Mouse (Mus musculus) small intestine, adult 2 months (tissue): ENCODE results near the gene Oas1f.

ENCODE experiments used
- CTCF ChIP-seq: fragments of 200-500 bp; IDR thresholded peaks from 2 replicates; pipeline ENCODE4 v1.5.1; 2012; ENCODE audit warnings: low read depth, mild to moderate bottlenecking, control low read depth, inconsistent platforms, low read length, moderate library complexity, mixed read lengths; ENCODE audit not compliant: insufficient replicate concordance, insufficient read length; ENCODE audit errors: extremely low read depth
- POLR2A ChIP-seq: fragments of 200-500 bp; IDR thresholded peaks from 2 replicates; pipeline ENCODE4 v1.6.1; 2012; ENCODE audit warnings: low read depth, mild to moderate bottlenecking, control low read depth, inconsistent platforms, low read length, moderate library complexity

GRCm38 (mm10) chr5:120818999-120819398 is 28.2 kb upstream of the Oas1f start:
- TF ChIP-seq CTCF: no peak
- TF ChIP-seq POLR2A: no peak
